Mouse (Mus musculus) lung, embryonic 14.5 days (tissue): ENCODE measurements around the gene Fto. TPM values are rescaled to one million over a fixed set of nuclear protein-coding genes. Genes with fewer than 3 reads are reported as not detected.

ENCODE experiments used
- ATAC-seq: fragments of 200-750 bp; cut with Nextera tagmentation; 2 replicates; pipeline ENCODE4 v1.8.0; 2017; ENCODE audit warnings: mild to moderate bottlenecking, moderate TSS enrichment, moderate library complexity; ENCODE audit not compliant: insufficient read depth
- DNase-seq: peaks from one replicate; pipeline ENCODE4 v3.0.0-alpha.2; 2015
- H3K27ac ChIP-seq: fragments of 300-500 bp; sonication (generic); 2 replicates; pipeline ENCODE4 v1.5.1; 2014; ENCODE audit warnings: low read depth, mild to moderate bottlenecking, moderate library complexity
- H3K27me3 ChIP-seq: fragments of 300-500 bp; sonication (generic); 2 replicates; pipeline ENCODE4 v1.6.1; 2014; ENCODE audit warnings: low read length, control low read depth; ENCODE audit not compliant: insufficient read depth
- H3K36me3 ChIP-seq: fragments of 300-500 bp; sonication (generic); 2 replicates; pipeline ENCODE4 v1.6.1; 2014; ENCODE audit warnings: control low read depth; ENCODE audit not compliant: insufficient read depth
- H3K4me1 ChIP-seq: fragments of 300-500 bp; sonication (generic); 2 replicates; pipeline ENCODE4 v1.6.1; 2014; ENCODE audit warnings: antibody characterized with exemption, control low read depth; ENCODE audit not compliant: insufficient read depth
- H3K4me2 ChIP-seq: fragments of 300-500 bp; sonication (generic); 2 replicates; pipeline ENCODE4 v1.6.1; 2014; ENCODE audit warnings: mild to moderate bottlenecking
- H3K4me3 ChIP-seq: fragments of 300-500 bp; sonication (generic); 2 replicates; pipeline ENCODE4 v1.5.1; 2014; ENCODE audit warnings: low read depth, low read length
- H3K9ac ChIP-seq: fragments of 300-500 bp; sonication (generic); 2 replicates; pipeline ENCODE4 v1.6.1; 2014
- H3K9me3 ChIP-seq: fragments of 300-500 bp; sonication (generic); 2 replicates; pipeline ENCODE4 v1.6.1; 2016; ENCODE audit warnings: low read depth, low read length, control low read depth
- CTCF ChIP-seq: IDR thresholded peaks from 2 replicates; pipeline ENCODE4 v1.5.1; 2016; ENCODE audit warnings: antibody characterized with exemption, low read depth
- WGBS: fragments of 180-500 bp; shearing (Covaris S2); extraction: QIAGEN DNeasy Blood & Tissue Kit; methylation state at CpG from one replicate; pipeline ENCODE4 v1.1.7; 2014; 5-methylcytosine and 5-hydroxymethylcytosine counted together
- polyA plus RNA-seq: library from polyadenylated mRNA; unstranded; fragments of >200 nt; fragmentation: Nextera tagmentation; extraction: Ambion mirVana; gene quantifications from 2 replicates; pipeline ENCODE4 v1.2.1, GENCODE M21; 2014

Fto gene
- polyA plus RNA-seq, 1 experiment from 2014 or later: 104 TPM

- TF ChIP-seq CTCF: no peak
- Histone ChIP-seq H3K27ac (peak overlapping the region; percentile 11; the same call in 1 of the 2 replicates), H3K36me3 (no peaks in the 10 kb centered on the region), H3K9me3 (no peaks in the 10 kb centered on the region), H3K4me2 (0 out of 2 replicates have a peak overlapping the region, but pooled peaks have one; percentile 27), H3K9ac (no peak overlapping the region), H3K27me3 (no peaks in the 10 kb centered on the region), H3K4me1 (peaks cover 26% of the 10 kb centered on the region), H3K4me3 (no peak overlapping the region)
- ATAC-seq (no peak), DNase-seq (no peak)
- 25% methylated on average over 11 of the region's 11 CpGs for WGBS
Measured at GRCm38 (mm10) chr8:91569874-91570273, 256.5 kb downstream of the Fto start.

- Histone ChIP-seq H3K27ac (no peak overlapping the region), H3K27me3 (no peaks in the 10 kb centered on the region), H3K9ac (no peak overlapping the region), H3K4me1 (peaks cover 18% of the 10 kb centered on the region; the same call in 1 of the 2 replicates), H3K4me3 (no peak overlapping the region), H3K4me2 (no peak overlapping the region), H3K9me3 (no peaks in the 10 kb centered on the region), H3K36me3 (no peaks in the 10 kb centered on the region)
- DNase-seq (no peak), ATAC-seq (no peak)
- WGBS: 79% methylated on average over 7 of the region's 7 CpGs
- TF ChIP-seq CTCF: no peak
Measured at GRCm38 (mm10) chr8:91570809-91571208, 257.5 kb downstream of the Fto start.

- no peak overlapping the region for H3K4me2 ChIP-seq
- no peak for TF ChIP-seq CTCF
- H3K9me3 ChIP-seq: no peaks in the 10 kb centered on the region
- no peak overlapping the region for H3K9ac ChIP-seq
- H3K27me3 ChIP-seq: no peaks in the 10 kb centered on the region
- WGBS: 67% methylated on average over 4 of the region's 4 CpGs
- H3K36me3 ChIP-seq: no peaks in the 10 kb centered on the region
- no peak overlapping the region for H3K27ac ChIP-seq
- no peak for DNase-seq
- peaks cover 19% of the 10 kb centered on the region; the same call in 1 of the 2 replicates for H3K4me1 ChIP-seq
- H3K4me3 ChIP-seq: no peak overlapping the region
- ATAC-seq: no peak
Measured at GRCm38 (mm10) chr8:91571978-91572377, 258.7 kb downstream of the Fto start.

GRCm38 (mm10) chr8:91572630-91573029 is 259.3 kb downstream of the Fto start:
- TF ChIP-seq CTCF: no peak
- Histone ChIP-seq H3K4me3 (no peak overlapping the region), H3K9ac (no peak overlapping the region), H3K27ac (no peak overlapping the region), H3K27me3 (no peaks in the 10 kb centered on the region), H3K4me1 (peaks cover 19% of the 10 kb centered on the region; the same call in 1 of the 2 replicates), H3K36me3 (no peaks in the 10 kb centered on the region), H3K4me2 (no peak overlapping the region), H3K9me3 (no peaks in the 10 kb centered on the region)
- DNase-seq (no peak), ATAC-seq (no peak)
- 29% methylated on average over 4 of the region's 4 CpGs for WGBS

GRCm38 (mm10) chr8:91575576-91575975 is 262.3 kb downstream of the Fto start:
- H3K4me2 ChIP-seq: no peak overlapping the region
- peaks cover 11% of the 10 kb centered on the region; the same call in 1 of the 2 replicates for H3K4me1 ChIP-seq
- no peaks in the 10 kb centered on the region for H3K27me3 ChIP-seq
- H3K36me3 ChIP-seq: no peaks in the 10 kb centered on the region
- no peak overlapping the region for H3K9ac ChIP-seq
- DNase-seq (no peak), ATAC-seq (no peak)
- H3K27ac ChIP-seq: no peak overlapping the region
- 45% methylated on average over 3 of the region's 3 CpGs for WGBS
- no peak for TF ChIP-seq CTCF
- H3K4me3 ChIP-seq: no peak overlapping the region
- H3K9me3 ChIP-seq: no peaks in the 10 kb centered on the region

- H3K36me3 ChIP-seq: no peaks in the 10 kb centered on the region
- 0 out of 2 replicates have a peak overlapping the region, but pooled peaks have one; percentile 8 for H3K27ac ChIP-seq
- H3K9me3 ChIP-seq: no peaks in the 10 kb centered on the region
- H3K4me1 ChIP-seq: peaks cover 11% of the 10 kb centered on the region; the same call in 1 of the 2 replicates
- DNase-seq: no peak
- no peaks in the 10 kb centered on the region for H3K27me3 ChIP-seq
- no peak overlapping the region for H3K4me3 ChIP-seq
- TF ChIP-seq CTCF: no peak
- no peak overlapping the region for H3K9ac ChIP-seq
- no peak overlapping the region for H3K4me2 ChIP-seq
- no peak for ATAC-seq
- WGBS: 36% methylated on average over 17 of the region's 17 CpGs
Measured at GRCm38 (mm10) chr8:91576086-91576917, 263.0 kb downstream of the Fto start.

- peaks cover 11% of the 10 kb centered on the region; the same call in 1 of the 2 replicates for H3K4me1 ChIP-seq
- WGBS: 64% methylated on average over 6 of the region's 6 CpGs
- no peak overlapping the region for H3K9ac ChIP-seq
- TF ChIP-seq CTCF: no peak
- no peak overlapping the region for H3K27ac ChIP-seq
- H3K27me3 ChIP-seq: no peaks in the 10 kb centered on the region
- H3K36me3 ChIP-seq: no peaks in the 10 kb centered on the region
- H3K9me3 ChIP-seq: no peaks in the 10 kb centered on the region
- H3K4me2 ChIP-seq: no peak overlapping the region
- ATAC-seq: no peak
- no peak overlapping the region for H3K4me3 ChIP-seq
- no peak for DNase-seq
Measured at GRCm38 (mm10) chr8:91576918-91577241, 263.6 kb downstream of the Fto start.
